Mouse (Mus musculus) kidney, adult 2 months (tissue): ENCODE measurements around the gene Brms1.

ENCODE experiments used
- CTCF ChIP-seq: fragments of 200-500 bp; conservative IDR thresholded peaks from 2 replicates; pipeline ENCODE4 v1.5.1; 2011; ENCODE audit warnings: low read depth, mild to moderate bottlenecking, control low read depth, low read length, moderate library complexity, mixed read lengths; ENCODE audit not compliant: insufficient read depth, insufficient read length
- POLR2A ChIP-seq: fragments of 200-500 bp; IDR thresholded peaks from one replicate; pipeline ENCODE4 v1.6.1; 2011; ENCODE audit warnings: low read depth, low read length, control low read depth

DNA sequence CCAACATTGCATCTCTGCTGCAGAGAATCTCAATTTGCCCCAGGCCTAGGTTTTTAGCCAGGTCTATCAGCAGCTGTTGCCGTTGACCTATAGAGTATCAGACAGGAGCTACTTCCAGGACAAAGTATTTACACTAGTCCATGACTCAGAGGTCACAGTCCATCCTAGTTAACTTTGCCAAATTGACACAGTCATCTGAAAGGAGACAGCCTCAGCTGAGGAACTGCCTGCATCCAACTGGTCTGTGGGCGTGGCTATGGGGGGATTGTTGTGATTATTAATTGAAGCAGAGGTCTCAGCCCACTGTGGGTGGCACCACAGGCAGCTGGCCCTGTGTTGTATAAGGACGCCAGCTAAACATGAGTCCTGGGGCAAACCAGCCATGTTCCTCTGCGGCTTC lies 36.2 kb upstream of the Brms1 start:
- TF ChIP-seq POLR2A (no peak), CTCF (no peak)
